ENCODE assay signal across 8 mouse cellular contexts in the genomic region with DNA sequence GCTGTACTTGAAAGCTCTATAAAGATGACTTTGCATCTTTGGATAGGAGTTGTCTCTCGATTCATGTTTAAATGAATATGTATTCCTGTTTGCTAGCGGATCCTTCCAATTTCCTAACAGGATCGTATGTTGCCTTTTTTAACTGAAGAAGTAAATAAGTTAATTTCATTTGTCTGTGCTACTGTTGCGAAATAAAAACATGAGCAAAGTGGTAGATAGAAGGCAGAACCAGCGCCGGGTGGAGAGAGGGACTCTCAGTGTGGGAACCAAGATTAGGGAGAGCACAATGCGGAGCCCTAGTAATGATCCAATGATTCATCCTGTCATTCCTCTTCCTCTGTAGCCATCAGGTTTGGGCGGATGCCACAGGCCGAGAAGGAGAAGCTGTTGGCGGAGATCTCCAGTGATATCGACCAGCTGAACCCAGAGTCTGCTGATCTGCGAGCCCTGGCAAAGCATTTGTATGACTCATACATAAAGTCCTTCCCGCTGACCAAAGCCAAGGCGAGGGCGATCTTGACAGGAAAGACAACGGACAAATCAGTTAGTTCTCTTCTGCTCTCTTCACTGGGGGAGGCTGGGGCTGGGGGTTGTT.
A peak's percentile ranks its signal among the peaks of the same experiment; 100 is the strongest.
DNase-seq lines count a peak whose midpoint lies in the region; ATAC-seq lines count a peak whose summit lies in the region.

No protein-coding gene starts in this region.

- ATAC-seq in intestine, embryonic 15.5 days: peak; percentile 72

- H3K4me2 ChIP-seq in intestine, embryonic 15.5 days (replicated peaks): no peak overlapping the region

- no peaks in the 10 kb centered on the region for H3K27me3 ChIP-seq in intestine, embryonic 15.5 days (replicated peaks)
- H3K27me3 ChIP-seq in forebrain, embryonic 10.5 days (ENCODE audit: poor library complexity, severe bottlenecking): no peaks in the 10 kb centered on the region

- peaks cover 7% of the 10 kb centered on the region for H3K4me1 ChIP-seq in intestine, embryonic 15.5 days (replicated peaks)
- no peaks in the 10 kb centered on the region for H3K4me1 ChIP-seq in forebrain, embryonic 10.5 days

- H3K27ac ChIP-seq in intestine, embryonic 15.5 days: peak overlapping the region; percentile 69
- H3K27ac ChIP-seq in forebrain, embryonic 10.5 days: no peak overlapping the region

- H3K9me3 ChIP-seq in intestine, embryonic 15.5 days: no peaks in the 10 kb centered on the region
- no peaks in the 10 kb centered on the region for H3K9me3 ChIP-seq in forebrain, embryonic 10.5 days

- peak; percentile 81 for DNase-seq in adrenal gland, postnatal 10 days
- peak; percentile 78 to 89 for DNase-seq in cerebellum, postnatal 25 days
- DNase-seq in lung, postnatal 36 days: peak; percentile 86
- no peak for DNase-seq in forebrain, embryonic 10.5 days (ENCODE audit: extremely low spot score, low spot score)
- DNase-seq in embryo, embryonic 9.5 days (ENCODE audit: extremely low spot score): no peak
- no peak for DNase-seq in right cerebral cortex, adult 2 months (ENCODE audit: low spot score in 2 of 2)
- no peak for DNase-seq in spleen, adult 12 weeks (ENCODE audit: low spot score)

- WGBS in intestine, embryonic 15.5 days: 49% methylated on average over 16 of the region's 16 CpGs
- 87% methylated on average over 16 of the region's 16 CpGs for WGBS in forebrain, embryonic 10.5 days

- no peaks in the 10 kb centered on the region for H3K36me3 ChIP-seq in intestine, embryonic 15.5 days
- no peaks in the 10 kb centered on the region for H3K36me3 ChIP-seq in forebrain, embryonic 10.5 days (replicated peaks)

- no peak overlapping the region for H3K4me3 ChIP-seq in intestine, embryonic 15.5 days (replicated peaks)
- H3K4me3 ChIP-seq in forebrain, embryonic 10.5 days: no peak overlapping the region

- no peak overlapping the region for H3K9ac ChIP-seq in intestine, embryonic 15.5 days

Comparison
In these comparisons a context has a peak if more than half of its experiments do, and no peak if none do; other contexts are left out.
1. DNase-seq: peak in adrenal gland, postnatal 10 days (single experiment), cerebellum, postnatal 25 days (2 of 2) and lung, postnatal 36 days (single experiment); none in forebrain, embryonic 10.5 days (single experiment), embryo, embryonic 9.5 days (single experiment), right cerebral cortex, adult 2 months (0 of 2) and spleen, adult 12 weeks (single experiment).